ENCODE assay signal across 18 mouse cellular contexts in genomic region chr6:26441133-26441875, GRCm38 (mm10).
DNase-seq lines count a peak whose midpoint lies in the region; ATAC-seq and TF ChIP-seq lines count a peak whose summit lies in the region.
"Had no signal": no experiment of that assay in that cellular context is flagged by ENCODE, and none has a peak within 500 bp of the region (broad histone marks: within the 10 kb centered on the region; RNA-seq: fewer than 3 reads in every experiment).

No protein-coding gene starts in this region.

- no peaks in the 10 kb centered on the region for H3K27me3 ChIP-seq in forebrain, embryonic 12.5 days
- no peaks in the 10 kb centered on the region for H3K27me3 ChIP-seq in forebrain, embryonic 16.5 days (replicated peaks; ENCODE audit: control insufficient read depth, insufficient read depth, low read length)
- no peaks in the 10 kb centered on the region for H3K27me3 ChIP-seq in hindbrain, embryonic 13.5 days
- H3K27me3 ChIP-seq in midbrain, postnatal 0 days (ENCODE audit: insufficient read depth, low read length) = no peaks in the 10 kb centered on the region
- H3K27me3 ChIP-seq: CH12.LX; liver, embryonic 15.5 days; megakaryocyte, embryonic 14.5 days had no signal

- H3K4me1 ChIP-seq in forebrain, embryonic 12.5 days = peaks cover 6% of the 10 kb centered on the region; the same call in 1 of the 2 replicates
- no peaks in the 10 kb centered on the region for H3K4me1 ChIP-seq in forebrain, embryonic 16.5 days (replicated peaks; ENCODE audit: control insufficient read depth, insufficient read depth, low read length)
- H3K4me1 ChIP-seq in hindbrain, embryonic 13.5 days (replicated peaks) = peaks cover 14% of the 10 kb centered on the region
- H3K4me1 ChIP-seq in midbrain, postnatal 0 days (ENCODE audit: insufficient read depth, low read length) = no peaks in the 10 kb centered on the region
- H3K4me1 ChIP-seq: liver, embryonic 15.5 days; megakaryocyte, embryonic 14.5 days had no signal

- no peak overlapping the region for H3K27ac ChIP-seq in forebrain, embryonic 12.5 days
- no peak overlapping the region for H3K27ac ChIP-seq in forebrain, embryonic 16.5 days (ENCODE audit: low read length)
- H3K27ac ChIP-seq in hindbrain, embryonic 13.5 days = no peak overlapping the region
- H3K27ac ChIP-seq in midbrain, postnatal 0 days (ENCODE audit: low read depth, low read length) = no peak overlapping the region
- H3K27ac ChIP-seq: liver, embryonic 15.5 days; stomach, postnatal 0 days had no signal

- 42% methylated on average over 7 of the region's 7 CpGs for WGBS in forebrain, embryonic 12.5 days
- WGBS in forebrain, embryonic 16.5 days = 36% methylated on average over 7 of the region's 7 CpGs
- 18% methylated on average over 7 of the region's 7 CpGs for WGBS in hindbrain, embryonic 13.5 days
- WGBS in midbrain, postnatal 0 days = 39% methylated on average over 7 of the region's 7 CpGs

- ATAC-seq in forebrain, embryonic 12.5 days (ENCODE audit: low FRiP score) = peak; percentile 75
- ATAC-seq in forebrain, embryonic 16.5 days = no peak
- ATAC-seq in hindbrain, embryonic 13.5 days (ENCODE audit: low FRiP score) = peak; percentile 57; the same call in 1 of the 2 replicates
- ATAC-seq in midbrain, postnatal 0 days (ENCODE audit: low FRiP score) = no peak
- no peak for ATAC-seq in erythroid progenitor cell, adult 5-6 weeks (replicated peaks; ENCODE audit: low FRiP score, poor library complexity, severe bottlenecking)

- TF ChIP-seq CTCF in midbrain, postnatal 0 days (IDR thresholded peaks at IDR 0.05) = no peak

- no peaks in the 10 kb centered on the region for H3K9me3 ChIP-seq in forebrain, embryonic 12.5 days
- no peaks in the 10 kb centered on the region for H3K9me3 ChIP-seq in forebrain, embryonic 16.5 days (ENCODE audit: control insufficient read depth, low read length)
- no peaks in the 10 kb centered on the region for H3K9me3 ChIP-seq in hindbrain, embryonic 13.5 days
- H3K9me3 ChIP-seq in midbrain, postnatal 0 days (ENCODE audit: low read length) = no peaks in the 10 kb centered on the region
- H3K9me3 ChIP-seq: liver, embryonic 15.5 days; megakaryocyte, embryonic 14.5 days had no signal

- peak; percentile 26 for DNase-seq in embryo, embryonic 10.5 days (ENCODE audit: low spot score)
- peak; percentile 3 for DNase-seq in midbrain, postnatal 0 days (ENCODE audit: low spot score)
- DNase-seq in left cerebral cortex, adult 9 months (ENCODE audit: low spot score in 2 of 2) = no peak
- DNase-seq in kidney, adult 8-10 months = no peak
- DNase-seq: cerebellum, adult 18-20 months; gastrocnemius, postnatal 25 days; kidney, adult 2 months; kidney, postnatal 36 days; lung, postnatal 10 days; thymus, postnatal 25 days had no signal

- H3K4me3 ChIP-seq in forebrain, embryonic 12.5 days (replicated peaks) = no peak overlapping the region
- no peak overlapping the region for H3K4me3 ChIP-seq in forebrain, embryonic 16.5 days (replicated peaks; ENCODE audit: low read length)
- no peak overlapping the region for H3K4me3 ChIP-seq in hindbrain, embryonic 13.5 days
- no peak overlapping the region for H3K4me3 ChIP-seq in midbrain, postnatal 0 days (ENCODE audit: low read depth, low read length)
- H3K4me3 ChIP-seq: liver, embryonic 15.5 days; megakaryocyte, embryonic 14.5 days had no signal

- H3K4me2 ChIP-seq in forebrain, embryonic 12.5 days = no peak overlapping the region
- no peak overlapping the region for H3K4me2 ChIP-seq in forebrain, embryonic 16.5 days (ENCODE audit: low read length)
- H3K4me2 ChIP-seq in hindbrain, embryonic 13.5 days = no peak overlapping the region
- no peak overlapping the region for H3K4me2 ChIP-seq in midbrain, postnatal 0 days (ENCODE audit: low read depth, low read length, poor library complexity, severe bottlenecking)
- H3K4me2 ChIP-seq: liver, embryonic 15.5 days had no signal

- H3K9ac ChIP-seq in forebrain, embryonic 12.5 days = no peak overlapping the region
- no peak overlapping the region for H3K9ac ChIP-seq in forebrain, embryonic 16.5 days (replicated peaks; ENCODE audit: low read depth, low read length)
- no peak overlapping the region for H3K9ac ChIP-seq in hindbrain, embryonic 13.5 days
- H3K9ac ChIP-seq in midbrain, postnatal 0 days (replicated peaks; ENCODE audit: low read length, poor library complexity, severe bottlenecking) = no peak overlapping the region
- H3K9ac ChIP-seq: liver, embryonic 15.5 days had no signal

- H3K36me3 ChIP-seq in forebrain, embryonic 12.5 days (replicated peaks) = no peaks in the 10 kb centered on the region
- H3K36me3 ChIP-seq in forebrain, embryonic 16.5 days (ENCODE audit: control insufficient read depth, insufficient read depth) = no peaks in the 10 kb centered on the region
- no peaks in the 10 kb centered on the region for H3K36me3 ChIP-seq in hindbrain, embryonic 13.5 days
- H3K36me3 ChIP-seq in midbrain, postnatal 0 days (ENCODE audit: insufficient read depth, low read length) = no peaks in the 10 kb centered on the region
- H3K36me3 ChIP-seq: liver, embryonic 15.5 days had no signal

Comparison
In these comparisons a context has a peak if more than half of its experiments do, and no peak if none do; other contexts are left out.
1. ATAC-seq: peak in forebrain, embryonic 12.5 days (single experiment) and hindbrain, embryonic 13.5 days (single experiment); none in forebrain, embryonic 16.5 days (single experiment), midbrain, postnatal 0 days (single experiment) and erythroid progenitor cell, adult 5-6 weeks (single experiment).
2. DNase-seq: peak in embryo, embryonic 10.5 days (single experiment) and midbrain, postnatal 0 days (single experiment); none in left cerebral cortex, adult 9 months (0 of 2) and kidney, adult 8-10 months (0 of 2).